Mouse (Mus musculus) limb, embryonic 14.5 days (tissue): ENCODE data around the gene Mplkip. TPM values are rescaled to one million over a fixed set of nuclear protein-coding genes. Genes with fewer than 3 reads are reported as not detected.

Source experiments
- ATAC-seq: fragments of 200-750 bp; cut with Nextera tagmentation; 2 replicates; pipeline ENCODE4 v1.8.0; 2017; ENCODE audit warnings: low read depth, moderate number of reproducible peaks, moderate TSS enrichment; ENCODE audit not compliant: low FRiP score
- DNase-seq: peaks from one replicate; pipeline ENCODE4 v3.0.0-alpha.2; 2015; ENCODE audit warnings: low spot score
- H3K27ac ChIP-seq: fragments of 300-500 bp; sonication (generic); replicated peaks from 2 replicates; pipeline ENCODE4 v1.5.1; 2014; ENCODE audit warnings: low read depth, mild to moderate bottlenecking, low read length, moderate library complexity, mixed read lengths
- H3K27me3 ChIP-seq: fragments of 300-500 bp; sonication (generic); 2 replicates; pipeline ENCODE4 v1.6.1; 2014; ENCODE audit warnings: low read length, mixed read lengths; ENCODE audit not compliant: control insufficient read depth, insufficient read depth
- H3K36me3 ChIP-seq: fragments of 300-500 bp; sonication (generic); 2 replicates; pipeline ENCODE4 v1.6.1; 2014; ENCODE audit warnings: mild to moderate bottlenecking, low read length, moderate library complexity, mixed read lengths; ENCODE audit not compliant: control insufficient read depth, insufficient read depth
- H3K4me1 ChIP-seq: fragments of 300-500 bp; sonication (generic); 2 replicates; pipeline ENCODE4 v1.6.1; 2014; ENCODE audit warnings: antibody characterized with exemption, low read length, mixed read lengths; ENCODE audit not compliant: control insufficient read depth, insufficient read depth
- H3K4me2 ChIP-seq: fragments of 300-500 bp; sonication (generic); replicated peaks from 2 replicates; pipeline ENCODE4 v1.6.1; 2014; ENCODE audit warnings: low read depth, mild to moderate bottlenecking, low read length, moderate library complexity; ENCODE audit not compliant: severe bottlenecking
- H3K4me3 ChIP-seq: fragments of 300-500 bp; sonication (generic); replicated peaks from 2 replicates; pipeline ENCODE4 v1.5.1; 2014; ENCODE audit warnings: low read length
- H3K9ac ChIP-seq: fragments of 300-500 bp; sonication (generic); 2 replicates; pipeline ENCODE4 v1.6.1; 2014; ENCODE audit warnings: mild to moderate bottlenecking, low read depth, low read length, moderate library complexity; ENCODE audit not compliant: severe bottlenecking
- H3K9me3 ChIP-seq: fragments of 300-500 bp; sonication (generic); 2 replicates; pipeline ENCODE4 v1.6.1; 2016; ENCODE audit warnings: low read length; ENCODE audit not compliant: control insufficient read depth
- POLR2A ChIP-seq: fragments of 200-500 bp; IDR thresholded peaks from 2 replicates; pipeline ENCODE4 v1.8.0; 2012; ENCODE audit warnings: inconsistent platforms, mild to moderate bottlenecking, moderate library complexity, borderline replicate concordance; ENCODE audit not compliant: insufficient read depth, insufficient read length; ENCODE audit errors: extremely low read depth
- WGBS: fragments of 180-500 bp; shearing (Covaris S2); extraction: QIAGEN DNeasy Blood & Tissue Kit; methylation state at CpG from one replicate; pipeline ENCODE4 v1.1.7; 2014; 5-methylcytosine and 5-hydroxymethylcytosine counted together
- polyA plus RNA-seq, 2 experiments: library from polyadenylated mRNA; depleted of rRNA in 1 of 2; stranded (reverse) in 1 of 2; unstranded in 1 of 2; fragments of >200 nt; fragmentation: Nextera tagmentation in 1 of 2; extraction: Ambion mirVana in 1 of 2; gene quantifications; 2 replicates each; pipeline versions ENCODE4 v1.2.1 to v1.2.3; 2012 to 2014

The Mplkip gene
- polyA plus RNA-seq, 2 experiments: 18.6 to 49.3 TPM

GRCm38 (mm10) chr13:17701322-17701721 is 6.3 kb downstream of the Mplkip start:
- H3K9ac ChIP-seq: no peak overlapping the region
- no peaks in the 10 kb centered on the region for H3K36me3 ChIP-seq
- no peak for DNase-seq
- TF ChIP-seq POLR2A: no peak
- no peak overlapping the region for H3K4me2 ChIP-seq
- H3K9me3 ChIP-seq: no peaks in the 10 kb centered on the region
- H3K27me3 ChIP-seq: no peaks in the 10 kb centered on the region
- H3K4me1 ChIP-seq: no peaks in the 10 kb centered on the region
- H3K4me3 ChIP-seq: no peak overlapping the region
- ATAC-seq: no peak
- no peak overlapping the region for H3K27ac ChIP-seq

DNA sequence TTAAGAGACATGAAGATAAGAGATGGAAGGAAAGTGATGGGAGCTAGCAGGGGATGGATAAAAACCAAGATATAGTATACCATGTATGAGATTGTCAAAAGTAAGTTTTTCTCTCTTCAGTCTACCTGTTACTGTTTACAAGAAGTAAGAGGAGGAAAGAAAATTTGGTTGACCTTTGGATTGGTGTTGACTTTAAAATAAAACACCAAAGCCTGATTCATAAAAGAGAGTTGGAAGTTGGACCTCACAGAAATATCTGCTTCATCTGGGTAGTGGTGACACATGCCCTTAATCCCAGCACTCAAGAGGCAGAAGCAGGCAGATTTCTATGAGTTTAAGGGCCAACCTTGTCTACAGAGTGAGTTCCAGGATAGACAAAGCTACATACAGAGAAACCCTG is 7.3 kb downstream of the Mplkip start:
- no peaks in the 10 kb centered on the region for H3K27me3 ChIP-seq
- no peaks in the 10 kb centered on the region for H3K4me1 ChIP-seq
- H3K36me3 ChIP-seq: no peaks in the 10 kb centered on the region
- H3K4me2 ChIP-seq: no peak overlapping the region
- H3K4me3 ChIP-seq: no peak overlapping the region
- H3K9ac ChIP-seq: no peak overlapping the region
- H3K9me3 ChIP-seq: no peaks in the 10 kb centered on the region
- no peak for TF ChIP-seq POLR2A
- H3K27ac ChIP-seq: no peak overlapping the region
- DNase-seq (no peak), ATAC-seq (no peak)

- H3K4me1 ChIP-seq: no peaks in the 10 kb centered on the region
- H3K9ac ChIP-seq: no peak overlapping the region
- no peak for TF ChIP-seq POLR2A
- no peaks in the 10 kb centered on the region; the same call in 1 of the 2 replicates for H3K36me3 ChIP-seq
- WGBS: 83% methylated on average over 6 of the region's 6 CpGs
- H3K4me2 ChIP-seq: no peak overlapping the region
- H3K27ac ChIP-seq: no peak overlapping the region
- DNase-seq: no peak
- H3K4me3 ChIP-seq: no peak overlapping the region
- H3K27me3 ChIP-seq: no peaks in the 10 kb centered on the region
- no peaks in the 10 kb centered on the region for H3K9me3 ChIP-seq
- no peak for ATAC-seq
These were observed 10.3 kb downstream of the Mplkip start for GRCm38 (mm10) chr13:17705188-17705826.

- H3K4me2 ChIP-seq: no peak overlapping the region
- H3K4me3 ChIP-seq: no peak overlapping the region
- no peak for ATAC-seq
- no peaks in the 10 kb centered on the region for H3K9me3 ChIP-seq
- no peak for DNase-seq
- no peak overlapping the region for H3K9ac ChIP-seq
- H3K27me3 ChIP-seq: no peaks in the 10 kb centered on the region
- no peaks in the 10 kb centered on the region; the same call in 1 of the 2 replicates for H3K36me3 ChIP-seq
- H3K27ac ChIP-seq: no peak overlapping the region
- H3K4me1 ChIP-seq: no peaks in the 10 kb centered on the region
- WGBS: 89% methylated on average over 5 of the region's 5 CpGs
- no peak for TF ChIP-seq POLR2A
These were observed 13.9 kb downstream of the Mplkip start for GRCm38 (mm10) chr13:17708784-17709311.

DNA sequence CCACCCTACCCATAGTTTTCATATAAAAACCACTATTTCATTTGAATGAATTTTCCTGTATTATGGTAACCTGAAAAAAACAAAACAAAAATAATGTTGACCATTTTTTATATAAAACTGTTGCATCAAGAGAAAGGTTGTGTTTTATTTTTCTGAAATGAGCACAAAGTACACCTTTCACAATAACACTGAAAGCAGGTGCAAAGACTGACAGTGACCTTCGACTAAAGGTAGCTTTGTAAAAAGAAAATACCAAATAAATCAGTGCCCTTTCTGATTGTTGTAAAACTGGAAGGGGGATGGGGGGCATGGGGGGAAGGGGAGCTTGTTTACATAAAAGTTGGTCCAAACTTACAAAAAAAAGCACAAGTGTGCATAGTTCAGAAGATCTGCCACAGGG is 22.4 kb downstream of the Mplkip start:
- Histone ChIP-seq H3K36me3 (peaks cover 46% of the 10 kb centered on the region), H3K9ac (no peak overlapping the region), H3K4me2 (no peak overlapping the region), H3K27me3 (no peaks in the 10 kb centered on the region), H3K4me1 (no peaks in the 10 kb centered on the region), H3K27ac (no peak overlapping the region), H3K4me3 (no peak overlapping the region), H3K9me3 (no peaks in the 10 kb centered on the region)
- ATAC-seq (no peak), DNase-seq (no peak)
- no peak for TF ChIP-seq POLR2A
- WGBS: 74% methylated on average over 1 of the region's 1 CpGs

DNA sequence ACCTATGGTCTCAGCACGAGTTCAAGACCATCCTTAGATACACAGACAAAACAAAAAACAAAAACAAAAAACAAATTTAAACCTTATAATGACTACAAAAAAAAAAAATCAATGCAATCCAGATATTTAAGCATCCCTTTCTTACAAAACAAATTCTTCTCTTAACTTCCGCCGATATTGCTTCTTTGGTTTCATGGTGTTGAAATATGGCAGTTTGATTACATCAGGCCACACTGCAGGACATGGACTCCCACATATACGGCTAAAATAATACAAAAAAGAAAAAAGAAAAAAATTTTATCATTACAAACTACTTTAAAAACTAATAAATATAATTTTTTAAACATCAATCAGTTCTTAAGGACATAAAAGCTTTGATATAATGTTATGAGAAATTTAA is 32.9 kb downstream of the Mplkip start:
- Histone ChIP-seq H3K27ac (no peak overlapping the region), H3K27me3 (no peaks in the 10 kb centered on the region), H3K4me3 (no peak overlapping the region), H3K4me1 (no peaks in the 10 kb centered on the region), H3K9me3 (no peaks in the 10 kb centered on the region), H3K36me3 (peaks cover 21% of the 10 kb centered on the region), H3K9ac (no peak overlapping the region), H3K4me2 (no peak overlapping the region)
- 95% methylated on average over 4 of the region's 4 CpGs for WGBS
- no peak for DNase-seq
- TF ChIP-seq POLR2A: no peak
- ATAC-seq: no peak
